ENCODE assay signal across 14 mouse cellular contexts in the genomic region with DNA sequence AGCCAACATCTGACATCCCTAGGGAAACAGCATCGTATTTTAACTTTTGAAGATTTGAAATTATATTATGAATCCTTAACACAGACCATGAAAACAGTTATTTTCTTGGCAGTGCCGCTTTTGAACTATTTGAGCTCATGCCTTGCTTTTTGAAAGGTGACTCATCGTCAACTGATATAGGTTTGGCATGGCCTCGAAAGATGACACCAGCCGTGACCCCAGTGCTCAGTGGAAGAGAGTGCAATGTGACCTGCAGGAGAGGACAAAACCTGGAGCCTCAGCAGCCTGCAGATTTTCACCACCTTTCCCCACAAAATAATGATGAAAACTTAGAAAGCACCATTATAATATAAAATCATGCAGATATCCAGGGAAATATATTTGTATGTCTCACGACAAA.
A peak's percentile ranks its signal among the peaks of the same experiment; 100 is the strongest.
DNase-seq lines count a peak whose midpoint lies in the region.
"Had no signal": no experiment of that assay in that cellular context is flagged by ENCODE, and none has a peak within 500 bp of the region (broad histone marks: within the 10 kb centered on the region; RNA-seq: fewer than 3 reads in every experiment).

No protein-coding gene starts in this region.

- intact Hi-C loops in heart, postnatal 14 days (cut with DNase I): no loop called here

- peak; percentile 31 for DNase-seq in heart, adult 11 months
- DNase-seq in heart, postnatal 14 days: no peak
- peak; percentile 80 for DNase-seq in adrenal gland, adult 2 months
- peak; percentile 48 for DNase-seq in adrenal gland, postnatal 14 days
- DNase-seq in layer of hippocampus, adult 11-12 months (ENCODE audit: low spot score): no peak
- DNase-seq in left cerebral cortex, adult 18-20 months (ENCODE audit: low spot score in 2 of 2): no peak
- DNase-seq in heart, adult 8-10 months (ENCODE audit: low spot score): no peak
- DNase-seq: cerebellum, adult 11-12 months; cerebellum, adult 8-10 months; cerebellum, postnatal 10 days; forebrain, postnatal 0 days; gastrocnemius, postnatal 10 days; heart, adult 18-20 months; kidney, adult 8-10 months had no signal

Comparison
In these comparisons a context has a peak if more than half of its experiments do, and no peak if none do; other contexts are left out.
1. DNase-seq: peak in heart, adult 11 months (single experiment), adrenal gland, adult 2 months (single experiment) and adrenal gland, postnatal 14 days (single experiment); none in heart, postnatal 14 days (0 of 2), layer of hippocampus, adult 11-12 months (single experiment), left cerebral cortex, adult 18-20 months (0 of 2) and heart, adult 8-10 months (single experiment).